Mouse (Mus musculus) E14TG2a.4 (cell line): ENCODE data around the gene Ighmbp2.
A peak's percentile ranks its signal among the peaks of the same experiment; 100 is the strongest.

Experiments
- H3K27me3 ChIP-seq: 2 replicates; pipeline ENCODE4 v1.6.1; 2014; ENCODE audit warnings: low read length, control low read depth; ENCODE audit not compliant: insufficient read depth
- H3K36me3 ChIP-seq: 2 replicates; pipeline ENCODE4 v1.6.1; 2014; ENCODE audit warnings: low read length, control low read depth; ENCODE audit not compliant: insufficient read depth
- H3K4me1 ChIP-seq: replicated peaks from 2 replicates; pipeline ENCODE4 v1.6.1; 2014; ENCODE audit warnings: low read depth, low read length, control low read depth
- H3K4me3 ChIP-seq: replicated peaks from 2 replicates; pipeline ENCODE4 v1.5.1; 2014; ENCODE audit warnings: mild to moderate bottlenecking, low read length
- H3K9me3 ChIP-seq: 2 replicates; pipeline ENCODE4 v1.6.1; 2014; ENCODE audit warnings: low read length, control low read depth
- CTCF ChIP-seq: conservative IDR thresholded peaks from 2 replicates; pipeline ENCODE4 v1.5.1; 2014; ENCODE audit warnings: low read length
- NANOG ChIP-seq: IDR thresholded peaks from 2 replicates; pipeline ENCODE4 v1.6.1; 2014; ENCODE audit warnings: borderline replicate concordance, low read length, mixed read lengths
- POU5F1 ChIP-seq: IDR thresholded peaks from 2 replicates; pipeline ENCODE4 v1.6.1; 2014; ENCODE audit warnings: low read length, borderline replicate concordance

Ighmbp2 gene

GRCm38 (mm10) chr19:3269279-3269678, 13.5 kb downstream of the Ighmbp2 start:
- Histone ChIP-seq H3K4me3 (no peak overlapping the region), H3K9me3 (no peaks in the 10 kb centered on the region), H3K27me3 (no peaks in the 10 kb centered on the region), H3K4me1 (peaks cover 23% of the 10 kb centered on the region), H3K36me3 (peaks cover 97% of the 10 kb centered on the region)
- TF ChIP-seq NANOG, result no peak
- TF ChIP-seq CTCF, result no peak
- TF ChIP-seq POU5F1, result no peak

GRCm38 (mm10) chr19:3268218-3268980, 14.4 kb downstream of the Ighmbp2 start:
- Histone ChIP-seq H3K4me1 (peaks cover 18% of the 10 kb centered on the region), H3K27me3 (no peaks in the 10 kb centered on the region), H3K9me3 (no peaks in the 10 kb centered on the region), H3K4me3 (no peak overlapping the region), H3K36me3 (peaks cover 97% of the 10 kb centered on the region)
- TF ChIP-seq POU5F1 (no peak), NANOG (no peak), CTCF (no peak)

- Histone ChIP-seq H3K36me3 (peaks cover 90% of the 10 kb centered on the region), H3K4me1 (peaks cover 18% of the 10 kb centered on the region), H3K4me3 (no peak overlapping the region), H3K27me3 (no peaks in the 10 kb centered on the region), H3K9me3 (no peaks in the 10 kb centered on the region)
- no peak for TF ChIP-seq NANOG
- no peak for TF ChIP-seq POU5F1
- no peak for TF ChIP-seq CTCF
Measured at GRCm38 (mm10) chr19:3267340-3267739, 15.5 kb downstream of the Ighmbp2 start.

GRCm38 (mm10) chr19:3266676-3267075, 16.1 kb downstream of the Ighmbp2 start:
- H3K36me3 ChIP-seq, result peaks cover 90% of the 10 kb centered on the region
- no peaks in the 10 kb centered on the region for H3K27me3 ChIP-seq
- TF ChIP-seq NANOG (no peak), CTCF (no peak), POU5F1 (no peak)
- no peak overlapping the region for H3K4me3 ChIP-seq
- no peaks in the 10 kb centered on the region for H3K9me3 ChIP-seq
- H3K4me1 ChIP-seq, result peaks cover 18% of the 10 kb centered on the region

GRCm38 (mm10) chr19:3266136-3266535, 16.7 kb downstream of the Ighmbp2 start:
- Histone ChIP-seq H3K9me3 (no peaks in the 10 kb centered on the region), H3K27me3 (no peaks in the 10 kb centered on the region), H3K4me3 (no peak overlapping the region), H3K4me1 (peaks cover 18% of the 10 kb centered on the region), H3K36me3 (peaks cover 90% of the 10 kb centered on the region)
- TF ChIP-seq CTCF (no peak), POU5F1 (no peak), NANOG (no peak)

- Histone ChIP-seq H3K4me3 (peak overlapping the region; percentile 32), H3K27me3 (no peaks in the 10 kb centered on the region), H3K4me1 (peaks cover 18% of the 10 kb centered on the region), H3K9me3 (no peaks in the 10 kb centered on the region), H3K36me3 (peaks cover 88% of the 10 kb centered on the region)
- TF ChIP-seq NANOG, result no peak
Measured at GRCm38 (mm10) chr19:3265180-3265579, 17.6 kb downstream of the Ighmbp2 start.

GRCm38 (mm10) chr19:3264348-3264747, 18.5 kb downstream of the Ighmbp2 start:
- TF ChIP-seq POU5F1 (no peak), CTCF (no peak), NANOG (no peak)
- Histone ChIP-seq H3K4me1 (peaks cover 18% of the 10 kb centered on the region), H3K9me3 (no peaks in the 10 kb centered on the region), H3K36me3 (peaks cover 82% of the 10 kb centered on the region), H3K27me3 (no peaks in the 10 kb centered on the region), H3K4me3 (no peak overlapping the region)

GRCm38 (mm10) chr19:3261764-3262525, 20.9 kb downstream of the Ighmbp2 start:
- no peaks in the 10 kb centered on the region for H3K27me3 ChIP-seq
- TF ChIP-seq NANOG, result no peak
- TF ChIP-seq CTCF, result no peak
- no peak for TF ChIP-seq POU5F1
- H3K4me3 ChIP-seq, result no peak overlapping the region
- H3K9me3 ChIP-seq, result no peaks in the 10 kb centered on the region
- H3K36me3 ChIP-seq, result peaks cover 58% of the 10 kb centered on the region
- H3K4me1 ChIP-seq, result peaks cover 18% of the 10 kb centered on the region

- Histone ChIP-seq H3K4me1 (peaks cover 16% of the 10 kb centered on the region), H3K9me3 (no peaks in the 10 kb centered on the region), H3K4me3 (no peak overlapping the region), H3K27me3 (no peaks in the 10 kb centered on the region), H3K36me3 (peaks cover 52% of the 10 kb centered on the region)
- TF ChIP-seq CTCF, result no peak
- no peak for TF ChIP-seq NANOG
- TF ChIP-seq POU5F1, result no peak
Measured at GRCm38 (mm10) chr19:3261336-3261735, 21.5 kb downstream of the Ighmbp2 start.
